Mouse (Mus musculus) embryonic facial prominence, embryonic 11.5 days (tissue): Measurements from ENCODE around the gene Lypla2. TPM values are rescaled to one million over a fixed set of nuclear protein-coding genes. Genes with fewer than 3 reads are reported as not detected.

Experiments
- ATAC-seq: fragments of 200-750 bp; cut with Nextera tagmentation; replicated peaks from 2 replicates; pipeline ENCODE4 v1.8.0; 2017; ENCODE audit warnings: low read depth; ENCODE audit not compliant: insufficient number of reproducible peaks, low FRiP score, low TSS enrichment
- DNase-seq: peaks from one replicate; pipeline ENCODE4 v3.0.0-alpha.2; 2015; ENCODE audit warnings: low spot score
- H3K27ac ChIP-seq: fragments of 300-500 bp; sonication (generic); replicated peaks from 2 replicates; pipeline ENCODE4 v1.5.1; 2014; ENCODE audit warnings: mild to moderate bottlenecking, low read depth, low read length, control low read depth
- H3K27me3 ChIP-seq: fragments of 300-500 bp; sonication (generic); 2 replicates; pipeline ENCODE4 v1.6.1; 2014; ENCODE audit warnings: mild to moderate bottlenecking, low read length, moderate library complexity, mixed read lengths; ENCODE audit not compliant: control insufficient read depth, insufficient read depth
- H3K36me3 ChIP-seq: fragments of 300-500 bp; sonication (generic); replicated peaks from 2 replicates; pipeline ENCODE4 v1.6.1; 2014; ENCODE audit warnings: low read depth, mild to moderate bottlenecking, low read length, moderate library complexity, mixed read lengths; ENCODE audit not compliant: control insufficient read depth, insufficient read depth
- H3K4me1 ChIP-seq: fragments of 300-500 bp; sonication (generic); 2 replicates; pipeline ENCODE4 v1.6.1; 2014; ENCODE audit warnings: low read length, mixed read lengths; ENCODE audit not compliant: control insufficient read depth, insufficient read depth
- H3K4me2 ChIP-seq: fragments of 300-500 bp; sonication (generic); 2 replicates; pipeline ENCODE4 v1.6.1; 2014; ENCODE audit warnings: low read depth, mild to moderate bottlenecking, control low read depth, low read length, moderate library complexity
- H3K4me3 ChIP-seq: fragments of 300-500 bp; sonication (generic); 2 replicates; pipeline ENCODE4 v1.5.1; 2014; ENCODE audit warnings: low read depth, low read length, control low read depth
- H3K9ac ChIP-seq: fragments of 300-500 bp; sonication (generic); replicated peaks from 2 replicates; pipeline ENCODE4 v1.6.1; 2014; ENCODE audit warnings: mild to moderate bottlenecking, control low read depth, low read length
- H3K9me3 ChIP-seq: fragments of 300-500 bp; sonication (generic); replicated peaks from 2 replicates; pipeline ENCODE4 v1.6.1; 2016; ENCODE audit warnings: mild to moderate bottlenecking, low read length, inconsistent platforms, mixed read lengths; ENCODE audit not compliant: control insufficient read depth
- WGBS: fragments of 180-500 bp; shearing (Covaris S2); extraction: QIAGEN DNeasy Blood & Tissue Kit; methylation state at CpG from one replicate; pipeline ENCODE4 v1.1.7; 2014; 5-methylcytosine and 5-hydroxymethylcytosine counted together
- polyA plus RNA-seq: library from polyadenylated mRNA; unstranded; fragments of >200 nt; fragmentation: Nextera tagmentation; extraction: Ambion mirVana; gene quantifications from 2 replicates; pipeline ENCODE4 v1.2.1, GENCODE M21; 2014

Lypla2 gene
- polyA plus RNA-seq, 1 experiment from 2014 or later = 99.6 TPM

- 91% methylated on average over 8 of the region's 8 CpGs for WGBS
- no peaks in the 10 kb centered on the region; the same call in 1 of the 2 replicates for H3K36me3 ChIP-seq
These were observed 42.2 kb downstream of the Lypla2 start for GRCm38 (mm10) chr4:135930239-135930638.

GRCm38 (mm10) chr4:135929828-135930227, 42.6 kb downstream of the Lypla2 start:
- Histone ChIP-seq H3K36me3 (no peaks in the 10 kb centered on the region; the same call in 1 of the 2 replicates), H3K9ac (no peak overlapping the region), H3K27me3 (no peaks in the 10 kb centered on the region), H3K4me3 (no peak overlapping the region), H3K9me3 (no peaks in the 10 kb centered on the region), H3K27ac (no peak overlapping the region), H3K4me2 (no peak overlapping the region), H3K4me1 (no peaks in the 10 kb centered on the region)
- 91% methylated on average over 9 of the region's 9 CpGs for WGBS
- ATAC-seq (no peak), DNase-seq (no peak)

More at GRCm38 (mm10) chr4:135930239-135930638, 42.2 kb downstream of the Lypla2 start:
- ATAC-seq = no peak
- Histone ChIP-seq H3K27me3 (no peaks in the 10 kb centered on the region), H3K27ac (no peak overlapping the region), H3K4me3 (no peak overlapping the region), H3K9me3 (no peaks in the 10 kb centered on the region), H3K4me1 (no peaks in the 10 kb centered on the region), H3K9ac (no peak overlapping the region), H3K4me2 (no peak overlapping the region)
- DNase-seq = no peak

GRCm38 (mm10) chr4:135929405-135929804, 43.0 kb downstream of the Lypla2 start:
- no peaks in the 10 kb centered on the region; the same call in 1 of the 2 replicates for H3K36me3 ChIP-seq
- WGBS = 85% methylated on average over 5 of the region's 5 CpGs

GRCm38 (mm10) chr4:135928376-135928775, 44.0 kb downstream of the Lypla2 start:
- ATAC-seq (no peak), DNase-seq (no peak)
- no peaks in the 10 kb centered on the region for H3K27me3 ChIP-seq
- H3K4me3 ChIP-seq = no peak overlapping the region
- 79% methylated on average over 9 of the region's 9 CpGs for WGBS
- no peak overlapping the region for H3K4me2 ChIP-seq
- no peak overlapping the region for H3K9ac ChIP-seq
- no peaks in the 10 kb centered on the region for H3K9me3 ChIP-seq
- no peaks in the 10 kb centered on the region for H3K4me1 ChIP-seq
- H3K36me3 ChIP-seq = no peaks in the 10 kb centered on the region; the same call in 1 of the 2 replicates
- H3K27ac ChIP-seq = no peak overlapping the region

More at GRCm38 (mm10) chr4:135929405-135929804, 43.0 kb downstream of the Lypla2 start:
- H3K27me3 ChIP-seq = no peaks in the 10 kb centered on the region
- H3K9me3 ChIP-seq = no peaks in the 10 kb centered on the region
- H3K27ac ChIP-seq = no peak overlapping the region
- H3K9ac ChIP-seq = no peak overlapping the region
- no peaks in the 10 kb centered on the region for H3K4me1 ChIP-seq
- H3K4me2 ChIP-seq = no peak overlapping the region
- no peak overlapping the region for H3K4me3 ChIP-seq
- ATAC-seq = no peak
- DNase-seq = no peak

- DNase-seq = no peak
- Histone ChIP-seq H3K27me3 (no peaks in the 10 kb centered on the region), H3K27ac (no peak overlapping the region), H3K4me2 (no peak overlapping the region), H3K4me1 (peaks cover 1% of the 10 kb centered on the region; the same call in 1 of the 2 replicates), H3K36me3 (no peaks in the 10 kb centered on the region; the same call in 1 of the 2 replicates), H3K4me3 (no peak overlapping the region), H3K9ac (no peak overlapping the region), H3K9me3 (no peaks in the 10 kb centered on the region)
- WGBS = 89% methylated on average over 3 of the region's 3 CpGs
- no peak for ATAC-seq
These were observed 45.6 kb downstream of the Lypla2 start for GRCm38 (mm10) chr4:135926861-135927260.

GRCm38 (mm10) chr4:135926195-135926808, 46.1 kb downstream of the Lypla2 start:
- peaks cover 2% of the 10 kb centered on the region; the same call in 1 of the 2 replicates for H3K4me1 ChIP-seq
- no peak for ATAC-seq
- no peak overlapping the region for H3K4me3 ChIP-seq
- no peaks in the 10 kb centered on the region for H3K9me3 ChIP-seq
- 85% methylated on average over 10 of the region's 10 CpGs for WGBS
- no peak for DNase-seq
- H3K4me2 ChIP-seq = no peak overlapping the region
- no peaks in the 10 kb centered on the region for H3K27me3 ChIP-seq
- no peaks in the 10 kb centered on the region; the same call in 1 of the 2 replicates for H3K36me3 ChIP-seq
- no peak overlapping the region for H3K9ac ChIP-seq
- no peak overlapping the region for H3K27ac ChIP-seq

GRCm38 (mm10) chr4:135925341-135925740, 47.1 kb downstream of the Lypla2 start:
- Histone ChIP-seq H3K36me3 (no peaks in the 10 kb centered on the region; the same call in 1 of the 2 replicates), H3K4me1 (peaks cover 2% of the 10 kb centered on the region; the same call in 1 of the 2 replicates), H3K9ac (no peak overlapping the region), H3K9me3 (no peaks in the 10 kb centered on the region), H3K27me3 (no peaks in the 10 kb centered on the region), H3K27ac (no peak overlapping the region), H3K4me3 (no peak overlapping the region), H3K4me2 (no peak overlapping the region)
- DNase-seq (no peak), ATAC-seq (no peak)
- 82% methylated on average over 5 of the region's 5 CpGs for WGBS

- Histone ChIP-seq H3K9ac (no peak overlapping the region), H3K4me3 (no peak overlapping the region), H3K27ac (no peak overlapping the region), H3K4me2 (no peak overlapping the region), H3K27me3 (no peaks in the 10 kb centered on the region), H3K36me3 (no peaks in the 10 kb centered on the region; the same call in 1 of the 2 replicates), H3K4me1 (peaks cover 2% of the 10 kb centered on the region; the same call in 1 of the 2 replicates), H3K9me3 (no peaks in the 10 kb centered on the region)
- WGBS = 91% methylated on average over 2 of the region's 2 CpGs
- ATAC-seq (no peak), DNase-seq (no peak)
These were observed 48.0 kb downstream of the Lypla2 start for GRCm38 (mm10) chr4:135924418-135924817.
